In the genomic region with DNA sequence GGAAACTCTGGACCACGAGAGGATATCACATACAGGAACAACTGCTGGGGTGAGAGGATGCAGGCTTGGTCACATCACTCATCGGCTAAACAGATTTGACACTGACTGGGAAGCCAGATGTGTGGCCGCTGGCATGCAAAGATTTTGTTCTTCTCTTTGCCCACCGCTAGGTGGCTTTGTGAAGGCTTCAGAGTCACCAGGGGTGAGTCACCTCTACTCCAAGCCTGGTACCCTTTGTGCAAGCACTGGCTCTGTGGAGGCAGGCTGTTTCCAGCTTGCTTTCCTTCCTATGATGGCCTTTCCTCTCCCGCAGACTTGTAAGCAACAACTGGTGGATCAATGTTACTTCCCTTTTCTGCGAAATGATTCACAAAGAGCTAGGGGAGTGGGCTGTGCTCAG, we compare ENCODE assay signal across 11 mouse cellular contexts.
DNase-seq lines count a peak whose midpoint lies in the region; ATAC-seq and TF ChIP-seq lines count a peak whose summit lies in the region.
"Had no signal": no experiment of that assay in that cellular context is flagged by ENCODE, and none has a peak within 500 bp of the region (broad histone marks: within the 10 kb centered on the region; RNA-seq: fewer than 3 reads in every experiment).

No protein-coding gene starts in this region.

- TF ChIP-seq CTCF in lung, postnatal 0 days (IDR thresholded peaks at IDR 0.05) = peak; percentile 65
- peak; percentile 71 for TF ChIP-seq CTCF in stomach, postnatal 0 days (IDR thresholded peaks at IDR 0.05; ENCODE audit: low read depth)

- intact Hi-C loops in left cerebral cortex, postnatal 25 days (cut with DNase I) = no loop called here

- H3K9me3 ChIP-seq in lung, postnatal 0 days (ENCODE audit: low read length) = no peaks in the 10 kb centered on the region
- H3K9me3 ChIP-seq in embryonic facial prominence, embryonic 11.5 days (replicated peaks; ENCODE audit: control insufficient read depth, low read length) = no peaks in the 10 kb centered on the region
- no peaks in the 10 kb centered on the region for H3K9me3 ChIP-seq in stomach, postnatal 0 days (ENCODE audit: control insufficient read depth, low read length)
- H3K9me3 ChIP-seq: embryonic facial prominence, embryonic 15.5 days had no signal

- no peak overlapping the region for H3K27ac ChIP-seq in lung, postnatal 0 days (ENCODE audit: low read length)
- H3K27ac ChIP-seq in embryonic facial prominence, embryonic 11.5 days (replicated peaks; ENCODE audit: low read depth, low read length) = no peak overlapping the region
- no peak overlapping the region for H3K27ac ChIP-seq in stomach, postnatal 0 days (replicated peaks)
- H3K27ac ChIP-seq: embryonic facial prominence, embryonic 15.5 days had no signal

- DNase-seq in CD4-positive, CD25-positive, alpha-beta regulatory T cell, adult 2 months (ENCODE audit: low read depth, low spot score) = peak; percentile 41
- peak; percentile 61 for DNase-seq in lung, postnatal 0 days (ENCODE audit: low spot score)
- no peak for DNase-seq in lung, postnatal 25 days (ENCODE audit: low spot score)
- peak; percentile 37 for DNase-seq in embryonic facial prominence, embryonic 11.5 days (ENCODE audit: low spot score)
- DNase-seq in stomach, postnatal 0 days (ENCODE audit: low spot score) = no peak
- no peak for DNase-seq in left cerebral cortex, postnatal 25 days (ENCODE audit: low spot score in 2 of 2)
- DNase-seq: kidney, adult 11 months had no signal

- no peak overlapping the region for H3K9ac ChIP-seq in lung, postnatal 0 days (replicated peaks; ENCODE audit: low read depth)
- H3K9ac ChIP-seq in embryonic facial prominence, embryonic 11.5 days (replicated peaks; ENCODE audit: low read length) = no peak overlapping the region
- no peak overlapping the region for H3K9ac ChIP-seq in stomach, postnatal 0 days (ENCODE audit: low read length)
- H3K9ac ChIP-seq: embryonic facial prominence, embryonic 15.5 days had no signal

- ATAC-seq in CD4-positive, CD25-positive, alpha-beta regulatory T cell, adult 4 months = no peak
- peak; percentile 51 for ATAC-seq in lung, postnatal 0 days
- ATAC-seq in embryonic facial prominence, embryonic 11.5 days (replicated peaks; ENCODE audit: insufficient number of reproducible peaks, low FRiP score, low TSS enrichment, low read depth) = no peak
- ATAC-seq in stomach, postnatal 0 days (ENCODE audit: low FRiP score, low TSS enrichment) = peak; percentile 49
- ATAC-seq in monocyte, adult 5-6 weeks (replicated peaks; ENCODE audit: insufficient number of reproducible peaks, low FRiP score, low TSS enrichment, poor library complexity, severe bottlenecking) = no peak
- ATAC-seq: midbrain, embryonic 16.5 days had no signal

- H3K27me3 ChIP-seq in lung, postnatal 0 days (replicated peaks; ENCODE audit: insufficient read depth, low read length) = no peaks in the 10 kb centered on the region
- no peaks in the 10 kb centered on the region for H3K27me3 ChIP-seq in embryonic facial prominence, embryonic 11.5 days (ENCODE audit: control insufficient read depth, insufficient read depth, low read length)
- H3K27me3 ChIP-seq in stomach, postnatal 0 days (ENCODE audit: control insufficient read depth, insufficient read depth, low read length) = no peaks in the 10 kb centered on the region
- H3K27me3 ChIP-seq: embryonic facial prominence, embryonic 15.5 days had no signal

- H3K4me3 ChIP-seq in lung, postnatal 0 days (ENCODE audit: low read depth, low read length) = no peak overlapping the region
- no peak overlapping the region for H3K4me3 ChIP-seq in embryonic facial prominence, embryonic 11.5 days (ENCODE audit: low read depth, low read length)
- no peak overlapping the region for H3K4me3 ChIP-seq in stomach, postnatal 0 days (ENCODE audit: low read depth, low read length)
- H3K4me3 ChIP-seq: embryonic facial prominence, embryonic 15.5 days had no signal

- no peaks in the 10 kb centered on the region for H3K4me1 ChIP-seq in lung, postnatal 0 days (ENCODE audit: insufficient read depth, low read depth, low read length)
- H3K4me1 ChIP-seq in embryonic facial prominence, embryonic 11.5 days (ENCODE audit: control insufficient read depth, insufficient read depth, low read length) = no peaks in the 10 kb centered on the region; the same call in 1 of the 2 replicates
- H3K4me1 ChIP-seq in stomach, postnatal 0 days (replicated peaks; ENCODE audit: control insufficient read depth, insufficient read depth) = no peaks in the 10 kb centered on the region

- 48% methylated on average over 6 of the region's 6 CpGs for WGBS in lung, postnatal 0 days
- 55% methylated on average over 6 of the region's 6 CpGs for WGBS in embryonic facial prominence, embryonic 11.5 days
- 64% methylated on average over 6 of the region's 6 CpGs for WGBS in stomach, postnatal 0 days

- H3K4me2 ChIP-seq in lung, postnatal 0 days (replicated peaks; ENCODE audit: low read depth, low read length) = no peak overlapping the region
- no peak overlapping the region for H3K4me2 ChIP-seq in embryonic facial prominence, embryonic 11.5 days (ENCODE audit: low read depth, low read length)
- H3K4me2 ChIP-seq in stomach, postnatal 0 days (replicated peaks; ENCODE audit: low read depth) = no peak overlapping the region
- H3K4me2 ChIP-seq: embryonic facial prominence, embryonic 15.5 days had no signal

- H3K36me3 ChIP-seq in lung, postnatal 0 days (ENCODE audit: insufficient read depth, low read length) = 0 out of 2 replicates have a peak, but pooled peaks cover 9% of the 10 kb centered on the region
- no peaks in the 10 kb centered on the region for H3K36me3 ChIP-seq in embryonic facial prominence, embryonic 11.5 days (replicated peaks; ENCODE audit: control insufficient read depth, insufficient read depth, low read depth, low read length)
- H3K36me3 ChIP-seq in stomach, postnatal 0 days (ENCODE audit: control insufficient read depth, insufficient read depth, low read length) = no peaks in the 10 kb centered on the region

- TF ChIP-seq EP300 in lung, postnatal 0 days (IDR thresholded peaks at IDR 0.05) = no peak
- TF ChIP-seq EP300 in stomach, postnatal 0 days (optimal IDR thresholded peaks at IDR 0.05) = no peak

Comparison
In these comparisons a context has a peak if more than half of its experiments do, and no peak if none do; other contexts are left out.
1. DNase-seq: peak in CD4-positive, CD25-positive, alpha-beta regulatory T cell, adult 2 months (single experiment), lung, postnatal 0 days (single experiment) and embryonic facial prominence, embryonic 11.5 days (single experiment); none in lung, postnatal 25 days (single experiment), stomach, postnatal 0 days (single experiment) and left cerebral cortex, postnatal 25 days (0 of 2).
2. ATAC-seq: peak in lung, postnatal 0 days (single experiment) and stomach, postnatal 0 days (single experiment); none in CD4-positive, CD25-positive, alpha-beta regulatory T cell, adult 4 months (single experiment), embryonic facial prominence, embryonic 11.5 days (single experiment) and monocyte, adult 5-6 weeks (single experiment).